Mouse (Mus musculus) heart, embryonic 16.5 days (tissue): Measurements from ENCODE around the gene Zfp637. TPM values are rescaled to one million over a fixed set of nuclear protein-coding genes. Genes with fewer than 3 reads are reported as not detected.

Experiments used
- ATAC-seq: fragments of 200-750 bp; cut with Nextera tagmentation; replicated peaks from 2 replicates; pipeline ENCODE4 v1.8.0; 2017; ENCODE audit warnings: moderate number of reproducible peaks; ENCODE audit not compliant: insufficient read depth, low FRiP score; ENCODE audit errors: extremely low read depth
- H3K27ac ChIP-seq: fragments of 300-500 bp; sonication (generic); 2 replicates; pipeline ENCODE4 v1.5.1; 2014; ENCODE audit warnings: mild to moderate bottlenecking, low read length, control low read depth, moderate library complexity
- H3K27me3 ChIP-seq: fragments of 300-500 bp; sonication (generic); 2 replicates; pipeline ENCODE4 v1.6.1; 2014; ENCODE audit warnings: low read length, mixed read lengths; ENCODE audit not compliant: control insufficient read depth, insufficient read depth
- H3K36me3 ChIP-seq: fragments of 300-500 bp; sonication (generic); 2 replicates; pipeline ENCODE4 v1.6.1; 2014; ENCODE audit not compliant: control insufficient read depth, insufficient read depth
- H3K4me1 ChIP-seq: fragments of 300-500 bp; sonication (generic); 2 replicates; pipeline ENCODE4 v1.6.1; 2014; ENCODE audit warnings: low read length, mixed read lengths; ENCODE audit not compliant: control insufficient read depth, insufficient read depth
- H3K4me2 ChIP-seq: fragments of 300-500 bp; sonication (generic); 2 replicates; pipeline ENCODE4 v1.6.1; 2014; ENCODE audit warnings: low read depth, mild to moderate bottlenecking, control low read depth, low read length
- H3K4me3 ChIP-seq: fragments of 300-500 bp; sonication (generic); 2 replicates; pipeline ENCODE4 v1.5.1; 2014; ENCODE audit warnings: mild to moderate bottlenecking, control low read depth, low read length
- H3K9ac ChIP-seq: fragments of 300-500 bp; sonication (generic); 2 replicates; pipeline ENCODE4 v1.6.1; 2014; ENCODE audit warnings: low read length, control low read depth
- H3K9me3 ChIP-seq: fragments of 300-500 bp; sonication (generic); replicated peaks from 2 replicates; pipeline ENCODE4 v1.6.1; 2016; ENCODE audit warnings: low read length; ENCODE audit not compliant: control insufficient read depth
- WGBS: fragments of 180-500 bp; shearing (Covaris S2); extraction: QIAGEN DNeasy Blood & Tissue Kit; methylation state at CpG from one replicate; pipeline ENCODE4 v1.1.7; 2014; 5-methylcytosine and 5-hydroxymethylcytosine counted together
- polyA plus RNA-seq: library from polyadenylated mRNA; unstranded; fragments of >200 nt; fragmentation: Nextera tagmentation; extraction: Ambion mirVana; gene quantifications from 2 replicates; pipeline ENCODE4 v1.2.1, GENCODE M21; 2015

The Zfp637 gene
- polyA plus RNA-seq, 1 experiment from 2014 or later: 66.9 TPM

- no peak for ATAC-seq
- Histone ChIP-seq H3K9me3 (no peaks in the 10 kb centered on the region), H3K9ac (no peak overlapping the region), H3K27me3 (no peaks in the 10 kb centered on the region), H3K4me2 (no peak overlapping the region), H3K36me3 (no peaks in the 10 kb centered on the region), H3K4me1 (0 out of 2 replicates have a peak, but pooled peaks cover 4% of the 10 kb centered on the region), H3K4me3 (no peak overlapping the region), H3K27ac (no peak overlapping the region)
- WGBS: 69% methylated on average over 3 of the region's 3 CpGs
Observed at GRCm38 (mm10) chr6:117874621-117875281, 33.8 kb downstream of the Zfp637 start.

DNA sequence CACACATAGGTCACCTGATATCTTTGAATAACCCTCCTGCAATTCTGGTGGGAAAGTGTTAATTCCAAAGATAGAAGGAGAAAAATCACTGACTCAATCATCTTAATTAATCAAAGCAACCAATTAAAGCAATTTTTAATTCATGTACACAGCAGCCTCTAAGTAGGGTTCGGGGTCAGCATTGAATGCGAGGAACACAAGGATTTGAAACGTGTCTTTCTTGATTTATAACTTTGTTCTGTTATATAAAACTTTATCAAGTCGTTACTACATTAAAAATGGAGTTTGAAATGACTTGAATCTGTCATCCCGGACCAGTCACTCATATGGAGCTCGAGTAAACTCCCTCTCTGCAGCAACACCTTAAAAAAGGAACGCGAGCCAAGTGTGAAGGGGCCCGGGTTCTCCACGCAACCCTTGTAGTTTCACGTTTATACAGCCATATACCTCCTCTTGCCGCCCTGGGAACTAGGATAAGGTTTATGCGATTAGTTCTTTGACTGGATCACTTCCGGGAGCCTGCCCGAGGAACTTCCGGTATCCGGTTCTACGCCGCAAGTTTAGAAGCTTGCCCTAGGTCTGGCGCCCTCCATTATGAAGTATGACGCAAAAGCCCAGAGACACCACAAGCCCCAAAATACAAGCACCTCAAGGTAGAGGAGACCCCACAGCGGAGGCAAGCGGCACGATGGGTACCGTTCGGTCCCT, 37.9 kb downstream of the Zfp637 start:
- H3K9me3 ChIP-seq: no peaks in the 10 kb centered on the region
- 10% methylated on average over 26 of the region's 26 CpGs for WGBS

DNA sequence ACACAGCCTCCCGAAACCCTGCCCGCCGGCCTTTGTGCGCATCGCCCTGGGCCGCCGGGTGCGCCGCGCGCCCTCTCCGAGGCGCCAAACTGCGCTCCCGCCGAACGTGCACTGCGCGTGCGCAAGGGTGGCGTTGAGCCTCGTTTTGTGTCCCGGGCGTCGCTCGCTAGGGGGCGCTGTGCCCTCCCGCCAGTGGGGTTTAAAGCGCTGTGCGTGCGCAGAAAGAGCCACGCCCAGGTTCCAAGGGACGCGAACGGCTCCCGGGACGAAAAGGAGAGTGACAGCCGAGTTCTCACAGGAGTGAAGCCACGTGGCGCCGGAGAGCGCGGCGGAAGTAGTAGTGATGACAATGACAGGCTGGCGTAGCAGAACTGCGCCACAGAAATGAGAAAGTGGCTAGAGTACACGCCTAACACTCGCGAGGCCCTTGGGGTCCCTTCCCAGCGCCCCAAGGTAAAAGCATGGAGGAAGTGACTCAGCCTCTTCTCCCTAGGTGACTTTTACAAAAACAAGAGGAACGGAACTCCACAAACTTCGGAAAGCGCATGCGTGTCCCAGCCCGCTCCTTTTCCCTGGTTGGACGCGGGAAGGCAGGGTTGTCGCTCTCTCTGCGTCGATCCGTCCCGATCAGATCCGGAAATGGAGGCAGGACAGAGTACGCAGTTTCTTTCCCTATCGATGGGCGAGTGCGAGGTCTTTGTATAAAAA, 38.6 kb downstream of the Zfp637 start:
- peaks cover 8% of the 10 kb centered on the region for H3K4me1 ChIP-seq
- peak overlapping the region; percentile 85 for H3K4me2 ChIP-seq
- no peaks in the 10 kb centered on the region for H3K27me3 ChIP-seq
- peak overlapping the region; percentile 66 for H3K4me3 ChIP-seq
- peak overlapping the region; percentile 92 for H3K9ac ChIP-seq
- no peaks in the 10 kb centered on the region for H3K36me3 ChIP-seq
- peak; percentile 94 for ATAC-seq
- WGBS: under 1% methylated on average over 67 of the region's 67 CpGs
- H3K27ac ChIP-seq: peak overlapping the region; percentile 100
- H3K9me3 ChIP-seq: no peaks in the 10 kb centered on the region

More for the DNA sequence above, 37.9 kb downstream of the Zfp637 start:
- no peaks in the 10 kb centered on the region for H3K27me3 ChIP-seq
- H3K27ac ChIP-seq: peak overlapping the region; percentile 100
- peak overlapping the region; percentile 85 for H3K4me2 ChIP-seq
- peak overlapping the region; percentile 66 for H3K4me3 ChIP-seq
- H3K4me1 ChIP-seq: peaks cover 8% of the 10 kb centered on the region
- H3K36me3 ChIP-seq: no peaks in the 10 kb centered on the region
- peak overlapping the region; percentile 92 for H3K9ac ChIP-seq
- peak; percentile 84 for ATAC-seq

DNA sequence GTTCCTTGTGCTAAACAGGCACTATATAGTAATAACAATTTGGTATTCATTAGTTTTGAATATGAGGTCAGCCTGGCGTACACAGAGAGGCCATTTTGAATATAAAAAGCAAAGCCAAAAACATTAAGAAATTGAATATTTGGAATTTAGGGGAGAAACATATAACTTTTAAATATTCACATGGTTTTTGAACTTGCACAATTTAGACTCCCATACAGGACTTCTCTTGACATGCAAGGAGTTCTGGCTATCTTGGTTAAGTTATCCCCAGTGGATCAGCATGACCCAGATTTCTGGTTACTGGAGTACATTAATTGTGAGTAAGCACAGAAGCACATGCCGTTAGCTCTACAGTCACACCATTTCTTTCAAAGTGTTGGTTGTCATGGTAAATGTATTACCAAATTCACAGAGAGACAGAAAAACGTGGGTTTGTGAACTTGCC, 39.4 kb downstream of the Zfp637 start:
- Histone ChIP-seq H3K9me3 (no peaks in the 10 kb centered on the region), H3K4me2 (peak overlapping the region; percentile 85), H3K9ac (peak overlapping the region; percentile 82), H3K36me3 (no peaks in the 10 kb centered on the region), H3K4me1 (peaks cover 8% of the 10 kb centered on the region), H3K27me3 (no peaks in the 10 kb centered on the region), H3K4me3 (peak overlapping the region; percentile 66), H3K27ac (peak overlapping the region; percentile 72)
- WGBS: 42% methylated on average over 3 of the region's 3 CpGs
- no peak for ATAC-seq

DNA sequence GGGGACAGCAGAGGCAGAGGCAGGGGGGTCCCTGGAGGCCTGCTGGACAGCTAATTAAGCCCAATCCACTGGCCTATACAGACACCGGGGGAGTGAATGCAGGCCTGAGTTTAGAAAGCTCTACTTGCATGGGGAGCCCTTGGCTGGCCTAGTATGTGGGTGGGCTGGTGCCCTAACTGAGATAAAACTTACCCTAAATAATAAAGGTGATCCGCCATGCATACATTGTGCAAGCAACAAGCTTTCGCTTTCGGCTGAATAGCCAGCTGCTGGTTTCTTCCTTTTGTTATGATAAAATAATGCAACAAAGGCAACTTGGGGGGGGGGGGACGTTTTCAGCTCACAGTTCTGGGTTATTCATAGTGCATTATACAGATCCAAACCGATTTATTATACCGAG, 40.2 kb downstream of the Zfp637 start:
- Histone ChIP-seq H3K27ac (no peak overlapping the region), H3K4me1 (peaks cover 8% of the 10 kb centered on the region), H3K27me3 (no peaks in the 10 kb centered on the region), H3K36me3 (no peaks in the 10 kb centered on the region), H3K4me3 (no peak overlapping the region), H3K9me3 (no peaks in the 10 kb centered on the region), H3K9ac (no peak overlapping the region), H3K4me2 (no peak overlapping the region)
- WGBS: 80% methylated on average over 7 of the region's 7 CpGs
- no peak for ATAC-seq

GRCm38 (mm10) chr6:117881997-117882396, 41.0 kb downstream of the Zfp637 start:
- H3K4me2 ChIP-seq: no peak overlapping the region
- H3K4me1 ChIP-seq: peaks cover 8% of the 10 kb centered on the region
- no peak for ATAC-seq
- no peaks in the 10 kb centered on the region for H3K27me3 ChIP-seq
- H3K36me3 ChIP-seq: no peaks in the 10 kb centered on the region
- H3K4me3 ChIP-seq: no peak overlapping the region
- no peaks in the 10 kb centered on the region for H3K9me3 ChIP-seq
- 63% methylated on average over 7 of the region's 7 CpGs for WGBS
- peak overlapping the region; percentile 11; the same call in 1 of the 2 replicates for H3K27ac ChIP-seq
- H3K9ac ChIP-seq: no peak overlapping the region

- Histone ChIP-seq H3K4me3 (no peak overlapping the region), H3K27me3 (no peaks in the 10 kb centered on the region), H3K4me1 (no peaks in the 10 kb centered on the region), H3K9me3 (no peaks in the 10 kb centered on the region), H3K27ac (no peak overlapping the region), H3K4me2 (no peak overlapping the region), H3K9ac (no peak overlapping the region), H3K36me3 (no peaks in the 10 kb centered on the region)
- no peak for ATAC-seq
- WGBS: 76% methylated on average over 2 of the region's 2 CpGs
Observed at GRCm38 (mm10) chr6:117885943-117886342, 45.0 kb downstream of the Zfp637 start.

DNA sequence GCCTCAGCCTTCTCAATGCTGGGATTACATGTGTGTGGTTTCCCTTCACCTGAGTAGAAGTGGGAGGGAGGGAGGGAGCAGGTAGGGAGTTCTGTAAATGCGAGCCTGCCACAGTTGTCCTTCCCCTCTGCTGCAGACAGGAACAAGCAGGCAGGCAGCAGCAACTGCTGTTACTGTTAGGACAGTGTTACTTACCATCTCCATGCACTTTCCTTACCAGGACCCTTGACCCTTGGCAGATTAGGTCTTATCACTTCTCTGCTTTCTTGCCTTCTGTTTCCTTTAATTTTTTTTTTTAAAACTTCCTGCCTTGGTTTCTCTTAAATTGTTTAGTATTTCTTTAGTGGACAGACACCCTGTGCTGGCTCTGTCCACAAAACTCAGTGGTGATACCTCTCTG, 47.1 kb downstream of the Zfp637 start:
- Histone ChIP-seq H3K36me3 (no peaks in the 10 kb centered on the region), H3K4me1 (peaks cover 4% of the 10 kb centered on the region), H3K9me3 (no peaks in the 10 kb centered on the region), H3K4me3 (no peak overlapping the region), H3K27ac (no peak overlapping the region), H3K4me2 (no peak overlapping the region), H3K9ac (no peak overlapping the region), H3K27me3 (no peaks in the 10 kb centered on the region)
- no peak for ATAC-seq
- 56% methylated on average over 1 of the region's 1 CpGs for WGBS

DNA sequence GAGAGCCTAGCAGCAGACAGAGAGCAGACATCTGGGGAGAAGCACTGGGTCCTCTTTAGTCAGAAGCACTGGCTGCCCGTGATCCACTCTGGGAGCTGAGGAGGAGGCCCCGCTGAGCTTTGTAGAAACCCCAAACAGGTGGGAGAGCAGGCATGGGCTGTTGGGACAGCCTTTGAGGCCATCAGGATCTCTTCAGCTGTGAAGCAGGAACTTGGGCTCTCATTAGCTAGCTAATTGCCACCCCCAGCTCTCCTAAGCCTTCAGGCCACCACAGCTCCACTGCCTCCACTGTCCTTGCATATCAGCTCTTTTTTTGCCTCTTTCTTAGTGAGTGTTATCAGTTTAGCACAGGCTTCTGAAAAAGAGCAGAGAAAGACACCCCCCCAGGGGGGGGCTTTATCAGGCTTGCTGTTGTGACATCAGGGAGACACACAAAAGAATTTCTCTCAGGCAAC, 47.7 kb downstream of the Zfp637 start:
- H3K4me2 ChIP-seq: no peak overlapping the region
- H3K9me3 ChIP-seq: no peaks in the 10 kb centered on the region
- no peak overlapping the region for H3K4me3 ChIP-seq
- peaks cover 4% of the 10 kb centered on the region for H3K4me1 ChIP-seq
- no peak overlapping the region for H3K27ac ChIP-seq
- H3K27me3 ChIP-seq: no peaks in the 10 kb centered on the region
- 59% methylated on average over 2 of the region's 2 CpGs for WGBS
- no peak for ATAC-seq
- H3K36me3 ChIP-seq: no peaks in the 10 kb centered on the region
- no peak overlapping the region for H3K9ac ChIP-seq
